Mouse (Mus musculus) thymus, postnatal 14 days (tissue): ENCODE data around the gene Gm13871.
"Not testable (repeated sequence)": the region's sequence is repeated elsewhere in the genome, so short reads cannot be mapped to it uniquely, and the experiment has no call there.

Source experiments
- DNase-seq: peaks from one replicate; pipeline ENCODE4 v3.0.0; 2021

The Gm13871 gene

GRCm38 (mm10) chr4:73905853-73906252 is at the start of gene Gm13871:
Gm13871 (minus strand) TSS chr4:73905953.
- not testable (repeated sequence) for DNase-seq

- DNase-seq, result no peak
Measured at GRCm38 (mm10) chr4:73950375-73950896, 44.7 kb upstream of the Gm13871 start, which contains the start of gene 2310002L09Rik. 2310002L09Rik (minus strand) TSS chr4:73950846.

GRCm38 (mm10) chr4:73920660-73921059 is 14.9 kb upstream of the Gm13871 start, which contains the start of gene Gm11756:
Gm11756 (minus strand) TSS chr4:73920760.
- DNase-seq, result not testable (repeated sequence)

GRCm38 (mm10) chr4:73891012-73891411 is 14.7 kb downstream of the Gm13871 start, which contains the start of gene Gm11757:
Gm11757 (minus strand) TSS chr4:73891112.
- DNase-seq, result not testable (repeated sequence)

- not testable (repeated sequence) for DNase-seq
Measured at GRCm38 (mm10) chr4:73876166-73876565, 29.6 kb downstream of the Gm13871 start, which contains the start of gene Gm11758. Gm11758 (minus strand) TSS chr4:73876266.
